Mouse (Mus musculus) CH12.LX (cell line): ENCODE measurements around the gene Alyref. TPM values are rescaled to one million over a fixed set of nuclear protein-coding genes. Genes with fewer than 3 reads are reported as not detected.

ENCODE experiments used
- DNase-seq: peaks from one replicate; pipeline ENCODE4 v3.0.0-alpha.2; 2013; ENCODE audit errors: extremely low read depth
- H3K27ac ChIP-seq: 2 replicates; pipeline ENCODE4 v1.5.1; 2012; ENCODE audit warnings: low read depth, mild to moderate bottlenecking, control low read depth, moderate library complexity; ENCODE audit not compliant: insufficient read depth
- H3K27me3 ChIP-seq: replicated peaks from 2 replicates; pipeline ENCODE3; 2012; ENCODE audit warnings: inconsistent platforms
- H3K36me3 ChIP-seq, 2 experiments: replicated peaks in 1 of 2; 2 replicates each; pipeline versions ENCODE3 to v1.6.1; 2012; ENCODE audit warnings: inconsistent platforms in 1 of 2, low read length in 1 of 2, mild to moderate bottlenecking in 1 of 2, mixed read lengths in 1 of 2, moderate library complexity in 1 of 2; ENCODE audit not compliant: control insufficient read depth in 1 of 2, insufficient read depth in 1 of 2
- H3K4me1 ChIP-seq, 2 experiments: 2 replicates each; pipeline ENCODE4 v1.6.1; 2012; ENCODE audit warnings: inconsistent platforms in 1 of 2, moderate library complexity in 1 of 2; ENCODE audit not compliant: insufficient read depth in 2 of 2, control insufficient read depth in 1 of 2
- H3K4me2 ChIP-seq: 2 replicates; pipeline ENCODE4 v1.6.1; 2012; ENCODE audit warnings: low read depth, mild to moderate bottlenecking, control low read depth; ENCODE audit not compliant: poor library complexity, insufficient read depth, severe bottlenecking
- H3K4me3 ChIP-seq, 3 experiments: fragments of 150-350 bp in 1 of 3; sonication (generic) in 1 of 3; replicated peaks in 1 of 3; 2 replicates each; pipeline versions ENCODE3 to v1.5.1; 2011 to 2012; ENCODE audit warnings: low read depth in 2 of 3, low read length in 2 of 3, mild to moderate bottlenecking in 2 of 3, moderate library complexity in 2 of 3, control low read depth in 1 of 3, improper control_type of control experiment in 1 of 3, inconsistent platforms in 1 of 3, mixed read lengths in 1 of 3; ENCODE audit not compliant: poor library complexity in 1 of 3
- H3K79me2 ChIP-seq: replicated peaks from 2 replicates; pipeline ENCODE4 v1.6.1; 2012; ENCODE audit warnings: mild to moderate bottlenecking, moderate library complexity; ENCODE audit not compliant: control insufficient read depth, poor library complexity, insufficient read depth, severe bottlenecking; ENCODE audit errors: extremely low read depth
- H3K9ac ChIP-seq: 2 replicates; pipeline ENCODE4 v1.6.1; 2012; ENCODE audit warnings: low read depth, mild to moderate bottlenecking, control low read depth, moderate library complexity; ENCODE audit not compliant: insufficient read depth
- H3K9me3 ChIP-seq: replicated peaks from 2 replicates; pipeline ENCODE3; 2012; ENCODE audit warnings: low read length, inconsistent platforms, mixed read lengths
- CHD2 ChIP-seq: IDR thresholded peaks from 2 replicates; pipeline ENCODE4 v1.6.1; 2011; ENCODE audit warnings: low read length, improper control_type of control experiment
- E2F4 ChIP-seq: IDR thresholded peaks from 2 replicates; pipeline ENCODE4 v1.6.1; 2011; ENCODE audit warnings: low read depth, low read length, improper control_type of control experiment; ENCODE audit not compliant: insufficient replicate concordance
- EP300 ChIP-seq: IDR thresholded peaks from 2 replicates; pipeline ENCODE4 v1.6.1; 2011; ENCODE audit warnings: low read length, improper control_type of control experiment
- GABPA ChIP-seq: IDR thresholded peaks from 2 replicates; pipeline ENCODE4 v1.6.1; 2012; ENCODE audit warnings: low read depth, low read length, improper control_type of control experiment, inconsistent platforms; ENCODE audit not compliant: insufficient replicate concordance
- IRF4 ChIP-seq: IDR thresholded peaks from 2 replicates; pipeline ENCODE4 v1.6.1; 2014; ENCODE audit warnings: low read depth, mild to moderate bottlenecking, inconsistent platforms, low read length, improper control_type of control experiment
- KAT2A ChIP-seq: IDR thresholded peaks from 2 replicates; pipeline ENCODE4 v1.6.1; 2012; ENCODE audit warnings: low read length, improper control_type of control experiment, inconsistent platforms; ENCODE audit not compliant: insufficient replicate concordance
- MAFK ChIP-seq: IDR thresholded peaks from 2 replicates; pipeline ENCODE4 v1.6.1; 2011; ENCODE audit warnings: low read length, improper control_type of control experiment; ENCODE audit not compliant: insufficient replicate concordance
- MAZ ChIP-seq: IDR thresholded peaks from 2 replicates; pipeline ENCODE4 v1.6.1; 2012; ENCODE audit warnings: low read depth, mild to moderate bottlenecking, inconsistent platforms, low read length, improper control_type of control experiment, moderate library complexity
- MYC ChIP-seq: IDR thresholded peaks from 2 replicates; pipeline ENCODE4 v1.6.1; 2011; ENCODE audit warnings: low read depth, mild to moderate bottlenecking, improper control_type of control experiment, low read length
- NELFE ChIP-seq: IDR thresholded peaks from 2 replicates; pipeline ENCODE4 v1.6.1; 2011; ENCODE audit warnings: low read depth, low read length, improper control_type of control experiment
- PAX5 ChIP-seq: IDR thresholded peaks from 2 replicates; pipeline ENCODE4 v1.6.1; 2012; ENCODE audit warnings: low read length, inconsistent platforms, mixed read lengths
- POLR2A ChIP-seq: IDR thresholded peaks from 2 replicates; pipeline ENCODE4 v1.6.1; 2011; ENCODE audit warnings: low read depth, mild to moderate bottlenecking, improper control_type of control experiment, low read length
- POLR2AphosphoS2 ChIP-seq: IDR thresholded peaks from 2 replicates; pipeline ENCODE4 v1.6.1; 2011; ENCODE audit warnings: low read depth, low read length, improper control_type of control experiment
- RAD21 ChIP-seq: IDR thresholded peaks from 2 replicates; pipeline ENCODE4 v1.6.1; 2011; ENCODE audit warnings: low read depth, mild to moderate bottlenecking, low read length, improper control_type of control experiment, moderate library complexity
- SIN3A ChIP-seq: IDR thresholded peaks from 2 replicates; pipeline ENCODE4 v1.6.1; 2012; ENCODE audit warnings: low read length, improper control_type of control experiment, inconsistent platforms
- TBP ChIP-seq: conservative IDR thresholded peaks from 2 replicates; pipeline ENCODE4 v1.6.1; 2011; ENCODE audit warnings: low read depth, low read length, improper control_type of control experiment
- ZC3H11A ChIP-seq: IDR thresholded peaks from 2 replicates; pipeline ENCODE4 v1.6.1; 2012; ENCODE audit warnings: low read depth, mild to moderate bottlenecking, inconsistent platforms, low read length, improper control_type of control experiment
- ZKSCAN1 ChIP-seq: IDR thresholded peaks from 2 replicates; pipeline ENCODE4 v1.6.1; 2012; ENCODE audit warnings: low read depth, inconsistent platforms, low read length, improper control_type of control experiment, borderline replicate concordance
- ZMIZ1 ChIP-seq: IDR thresholded peaks from 2 replicates; pipeline ENCODE4 v1.6.1; 2012; ENCODE audit warnings: low read depth, mild to moderate bottlenecking, inconsistent platforms, low read length, improper control_type of control experiment
- ZNF384 ChIP-seq: IDR thresholded peaks from 2 replicates; pipeline ENCODE4 v1.6.1; 2012; ENCODE audit warnings: low read depth, low read length, improper control_type of control experiment, inconsistent platforms
- dilution Hi-C: fragments of 300-500 bp; cut with MboI; formaldehyde crosslinking; loops from 2 replicates; pipeline ENCODE4 v1.14.3; 2020; ENCODE audit warnings: low sequenced_read_pairs; ENCODE audit not compliant: extremely low pct_unique_long_range_greater_than_20kb, extremely low pct_ligation_motif_present
- in situ Hi-C: fragments of 300-500 bp; cut with MboI; formaldehyde crosslinking; loops from 3 replicates; pipeline ENCODE4 v1.14.3; 2019; ENCODE audit warnings: low sequenced_read_pairs, low pct_ligation_motif_present, low pct_unique_long_range_greater_than_20kb, mixed read lengths
- polyA plus RNA-seq: library from polyadenylated mRNA; unstranded; fragments of >175 nt; gene quantifications from 2 replicates; pipeline ENCODE4 v1.2.1, GENCODE M21; 2012; ENCODE audit warnings: low read depth; ENCODE audit not compliant: insufficient read length
- total RNA-seq, 2 experiments: library from RNA; depleted of rRNA; stranded (reverse); fragments of 300-350 nt in 1 of 2; fragments of >200 nt in 1 of 2; gene quantifications; 2 replicates each; pipeline ENCODE4 v1.2.3; 2012 to 2014

The Alyref gene
- total and polyA plus RNA-seq, 3 experiments: 358 to 582 (median 451) TPM

DNA sequence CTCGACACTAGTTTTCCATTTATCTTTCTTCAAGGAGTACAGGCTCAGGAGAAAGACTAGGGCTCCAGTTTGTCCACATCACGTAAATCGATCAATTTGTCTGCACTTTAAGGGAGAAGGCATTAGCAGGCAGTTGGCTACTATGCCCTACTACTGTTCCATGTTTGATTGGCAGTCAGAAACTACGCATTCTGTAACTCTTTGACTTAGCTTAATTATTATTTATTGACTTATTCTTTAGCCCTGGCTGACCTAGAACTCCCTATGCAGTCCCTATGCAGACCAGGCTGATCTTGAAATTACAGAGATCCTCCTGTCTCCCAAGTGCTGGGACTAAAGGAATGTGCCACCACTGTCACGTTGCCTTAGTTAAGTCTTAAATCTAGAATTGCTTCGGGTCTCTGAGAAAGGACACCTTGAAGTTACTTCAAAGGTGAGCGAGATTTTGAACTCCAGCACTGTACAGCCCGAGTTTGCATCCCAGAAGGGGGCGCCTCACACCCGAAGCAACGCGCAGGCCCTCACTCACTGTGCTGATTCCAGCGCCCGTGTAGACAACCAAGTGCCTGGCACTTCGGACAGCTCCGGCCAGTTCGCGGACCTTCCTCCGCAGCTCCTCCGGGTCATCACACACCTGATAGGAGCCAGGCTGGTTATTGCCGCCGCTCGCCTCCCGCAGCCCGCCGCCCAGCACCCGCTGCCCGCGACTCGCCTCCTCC lies 26.0 kb upstream of the Alyref start (continued):
- TF ChIP-seq POLR2A (no peak), PAX5 (no peak), KAT2A (no peak), ZMIZ1 (no peak), GABPA (no peak), EP300 (no peak), E2F4 (no peak), MAFK (no peak)

DNA sequence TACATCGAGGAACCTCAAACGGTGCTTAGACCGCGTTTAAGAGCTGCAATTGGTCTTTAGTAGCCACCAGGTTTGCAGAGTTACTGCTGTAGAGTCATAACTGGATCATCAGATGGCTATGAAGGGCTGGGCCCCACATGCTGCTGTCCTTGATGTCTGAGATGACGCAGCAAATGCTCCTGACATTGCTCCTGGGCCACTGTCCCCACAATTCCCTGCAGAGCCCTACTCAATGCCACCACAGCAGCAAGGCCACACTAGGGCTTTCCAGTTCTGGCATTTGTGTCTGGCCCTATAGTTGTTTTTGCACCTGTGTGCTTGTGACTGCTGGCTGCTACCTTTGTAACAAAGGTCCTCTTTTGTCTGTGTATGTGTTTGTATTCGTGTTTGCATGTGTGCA lies 24.6 kb upstream of the Alyref start:
- dilution Hi-C loops: no loop called here
- no peak overlapping the region for H3K4me3 ChIP-seq
- H3K27me3 ChIP-seq: no peaks in the 10 kb centered on the region
- H3K9ac ChIP-seq: no peak overlapping the region
- in situ Hi-C loops: loop anchor here (10.0 kb wide), 1 partner anchor 62 kb away; no protein-coding TSS in a partner anchor
- H3K4me2 ChIP-seq: no peak overlapping the region
- TF ChIP-seq ZKSCAN1 (no peak), GABPA (no peak), TBP (no peak), KAT2A (no peak), CHD2 (no peak), MYC (no peak), ZMIZ1 (no peak), IRF4 (no peak), POLR2AphosphoS2 (no peak), MAZ (no peak), ZC3H11A (no peak), SIN3A (no peak), POLR2A (no peak), ZNF384 (no peak), RAD21 (no peak), EP300 (no peak), NELFE (no peak), MAFK (no peak)
- H3K9me3 ChIP-seq: no peaks in the 10 kb centered on the region
- no peak for DNase-seq
- peaks cover 60 to 83% of the 10 kb centered on the region in 2 experiments for H3K36me3 ChIP-seq
- peaks cover 19% of the 10 kb centered on the region for H3K79me2 ChIP-seq
- H3K4me1 ChIP-seq: peaks cover 20 to 51% of the 10 kb centered on the region in 2 experiments
- H3K27ac ChIP-seq: no peak overlapping the region
